Mouse (Mus musculus): Measurements from ENCODE around the gene 2410002F23Rik. TPM values are rescaled to one million over a fixed set of nuclear protein-coding genes. Genes with fewer than 3 reads are reported as not detected.

2410002F23Rik gene
- total RNA-seq, 1 experiment from 2014 or later: 107 TPM

Other genes starting within 250 kb of the 2410002F23Rik start
- gene Klk1b26, start 234.6 kb upstream of the 2410002F23Rik start, total RNA-seq (2017): not detected in 2 replicates
- not detected in 2 replicates for gene Klk1b27, start 194.4 kb upstream of the 2410002F23Rik start, total RNA-seq (2017)
- not detected in 2 replicates for gene Klk1b21, start 144.4 kb upstream of the 2410002F23Rik start, total RNA-seq (2017)
- gene Klk1b22, start 134.0 kb upstream of the 2410002F23Rik start, total RNA-seq (2017): not detected in 2 replicates
- gene Klk1b16, start 110.0 kb upstream of the 2410002F23Rik start, total RNA-seq (2017): not detected in 2 replicates
- not detected in 2 replicates for gene Klk1b24, start 58.5 kb upstream of the 2410002F23Rik start, total RNA-seq (2017)
- gene Klk1b3, start 48.5 kb upstream of the 2410002F23Rik start, total RNA-seq (2017): not detected in 2 replicates
- gene Klk1b4, start 39.3 kb upstream of the 2410002F23Rik start, total RNA-seq (2017): not detected in 2 replicates
- gene Klk1b5, start 30.8 kb upstream of the 2410002F23Rik start, total RNA-seq (2017): not detected in 2 replicates
- gene Klk1, start 21.4 kb upstream of the 2410002F23Rik start, total RNA-seq (2017): not detected in 2 replicates
- gene Gm36864, start 10.5 kb upstream of the 2410002F23Rik start, total RNA-seq (2017): not detected in 2 replicates
- 0.55 and 0.73 TPM in 2 replicates for gene 1700028J19Rik, start within 50 bp of the 2410002F23Rik start, total RNA-seq (2017)
- gene Acp4, start 10.7 kb downstream of the 2410002F23Rik start, total RNA-seq (2017): not detected in 2 replicates
- not detected in 2 replicates for gene Gm15517, start 14.7 kb downstream of the 2410002F23Rik start, total RNA-seq (2017)
- 2.7 and 5.5 TPM in 2 replicates for gene Clec11a, start 60.2 kb downstream of the 2410002F23Rik start, total RNA-seq (2017)
- not detected in 2 replicates for gene Shank1, start 63.5 kb downstream of the 2410002F23Rik start, total RNA-seq (2017)
- gene Syt3, start 137.4 kb downstream of the 2410002F23Rik start, total RNA-seq (2017): 0.58 and 0.64 TPM in 2 replicates
- gene 1700008O03Rik, start 139.1 kb downstream of the 2410002F23Rik start, total RNA-seq (2017): 0.78 TPM in 1 of 2 replicates, not detected in the other
- gene Lrrc4b, start 182.3 kb downstream of the 2410002F23Rik start, total RNA-seq (2017): not detected in 2 replicates
- not detected in 2 replicates for gene Aspdh, start 218.7 kb downstream of the 2410002F23Rik start, total RNA-seq (2017)
- gene Josd2, start 221.3 kb downstream of the 2410002F23Rik start, total RNA-seq (2017): 26.0 and 37.3 TPM in 2 replicates
- gene Emc10, start 249.8 kb downstream of the 2410002F23Rik start, total RNA-seq (2017): 29.5 and 38.8 TPM in 2 replicates
- 3.1 TPM in 1 of 2 replicates, not detected in the other for gene Fam71e1, start 249.9 kb downstream of the 2410002F23Rik start, total RNA-seq (2017)